1 mouse cellular context compared by ENCODE assay signal in genomic region chr6:146577310-146578109, GRCm38 (mm10).
TF ChIP-seq lines count a peak whose summit lies in the region.

Gene Ints13, minus strand, starts transcription at chr6:146577835.

TF ChIP-seq in CH12.LX, 34 proteins besides CTCF, POLR2A, EP300 and RAD21 (continued from another document):
- peak; percentile 23; the same call in 1 of the 2 replicates for TF ChIP-seq E2F4 (IDR thresholded peaks at IDR 0.05; ENCODE audit: insufficient replicate concordance, low read depth, low read length)
